Mouse (Mus musculus) naive thymus-derived CD4-positive, alpha-beta T cell, adult 5 months (primary cell): ENCODE data around the gene Gm34302. TPM values are rescaled to one million over a fixed set of nuclear protein-coding genes. Genes with fewer than 3 reads are reported as not detected.

Experiments used
- polyA plus RNA-seq: library from polyadenylated mRNA; unstranded; fragments of 100-300 nt; shearing (Covaris generic); gene quantifications from one replicate; pipeline ENCODE4 v1.2.1, GENCODE M21; 2017

The Gm34302 gene
- not detected for polyA plus RNA-seq

DNA sequence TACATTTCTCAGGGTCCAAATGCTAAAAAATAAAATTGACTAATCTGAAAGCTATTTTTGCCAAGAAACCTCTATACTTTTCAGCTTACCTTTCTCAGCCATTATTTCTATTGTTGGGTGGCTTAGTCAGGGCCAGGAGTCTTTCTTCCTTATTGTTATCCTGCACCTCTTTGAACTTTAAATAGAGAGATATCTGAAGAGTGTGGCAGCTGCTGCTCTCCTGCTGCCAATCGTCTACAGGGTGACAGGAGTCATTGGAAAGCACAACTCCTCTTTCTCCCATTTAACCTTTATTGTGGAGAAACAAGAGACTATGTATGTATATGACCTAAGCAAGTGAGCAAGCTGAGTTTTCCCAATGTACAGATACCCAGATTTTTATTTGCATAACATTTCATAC is at the start of gene Gm34302:
Gm34302 (minus strand) TSS at position 154 of the 400 bp plus-strand sequence.

Other genes starting within 250 kb of the Gm34302 start
- gene Mme, start 242.3 kb downstream of the Gm34302 start, polyA plus RNA-seq: not detected